Mouse (Mus musculus) hindbrain, postnatal 0 days (tissue): ENCODE measurements around the gene Arhgap25. TPM values are rescaled to one million over a fixed set of nuclear protein-coding genes. Genes with fewer than 3 reads are reported as not detected.

ENCODE experiments used
- ATAC-seq: fragments of 200-750 bp; cut with Nextera tagmentation; 2 replicates; pipeline ENCODE4 v1.8.0; 2017; ENCODE audit warnings: mild to moderate bottlenecking, moderate TSS enrichment, moderate library complexity
- DNase-seq: peaks from one replicate; pipeline ENCODE4 v3.0.0-alpha.2; 2015; ENCODE audit warnings: low spot score
- H3K27ac ChIP-seq: fragments of 300-500 bp; sonication (generic); 2 replicates; pipeline ENCODE4 v1.5.1; 2014; ENCODE audit warnings: mild to moderate bottlenecking
- H3K27me3 ChIP-seq: fragments of 300-500 bp; sonication (generic); 2 replicates; pipeline ENCODE4 v1.6.1; 2014; ENCODE audit warnings: low read length, mixed read lengths; ENCODE audit not compliant: insufficient read depth
- H3K36me3 ChIP-seq: fragments of 300-500 bp; sonication (generic); 2 replicates; pipeline ENCODE4 v1.6.1; 2014; ENCODE audit warnings: low read length, mixed read lengths; ENCODE audit not compliant: insufficient read depth
- H3K4me1 ChIP-seq: fragments of 300-500 bp; sonication (generic); 2 replicates; pipeline ENCODE4 v1.6.1; 2014; ENCODE audit warnings: antibody characterized with exemption, low read length, mixed read lengths; ENCODE audit not compliant: insufficient read depth
- H3K4me2 ChIP-seq: fragments of 300-500 bp; sonication (generic); 2 replicates; pipeline ENCODE4 v1.6.1; 2014; ENCODE audit warnings: low read depth, mild to moderate bottlenecking, low read length, moderate library complexity, mixed read lengths
- H3K4me3 ChIP-seq: fragments of 300-500 bp; sonication (generic); 2 replicates; pipeline ENCODE4 v1.5.1; 2014; ENCODE audit warnings: low read length
- H3K9ac ChIP-seq: fragments of 300-500 bp; sonication (generic); replicated peaks from 2 replicates; pipeline ENCODE4 v1.6.1; 2014; ENCODE audit warnings: mild to moderate bottlenecking, low read length, moderate library complexity, mixed read lengths
- H3K9me3 ChIP-seq: fragments of 300-500 bp; sonication (generic); 2 replicates; pipeline ENCODE4 v1.6.1; 2016; ENCODE audit warnings: low read length, mixed read lengths
- CTCF ChIP-seq: IDR thresholded peaks from 2 replicates; pipeline ENCODE4 v1.5.1; 2016; ENCODE audit warnings: antibody characterized with exemption, control low read depth, low read depth
- WGBS: fragments of 180-500 bp; shearing (Covaris S2); extraction: QIAGEN DNeasy Blood & Tissue Kit; methylation state at CpG from one replicate; pipeline ENCODE4 v1.1.7; 2014; 5-methylcytosine and 5-hydroxymethylcytosine counted together
- polyA plus RNA-seq: library from polyadenylated mRNA; unstranded; fragments of >200 nt; fragmentation: Nextera tagmentation; extraction: Ambion mirVana; gene quantifications from 2 replicates; pipeline ENCODE4 v1.2.1, GENCODE M21; 2015
- total RNA-seq: library from RNA; depleted of rRNA; stranded (reverse); fragments of >200 nt; gene quantifications from 2 replicates; pipeline ENCODE4 v1.2.3, GENCODE M21; 2014

The Arhgap25 gene
- total and polyA plus RNA-seq, 2 experiments from 2014 or later: 1.3 to 1.9 TPM

- WGBS: 87% methylated on average over 4 of the region's 4 CpGs
- no peak for TF ChIP-seq CTCF
- no peak overlapping the region for H3K4me3 ChIP-seq
- 0 out of 2 replicates have a peak, but pooled peaks cover 7% of the 10 kb centered on the region for H3K9me3 ChIP-seq
- H3K36me3 ChIP-seq: no peaks in the 10 kb centered on the region
- no peaks in the 10 kb centered on the region for H3K27me3 ChIP-seq
- ATAC-seq: no peak
- no peak overlapping the region for H3K4me2 ChIP-seq
- H3K4me1 ChIP-seq: no peaks in the 10 kb centered on the region
- no peak for DNase-seq
- H3K27ac ChIP-seq: no peak overlapping the region
- H3K9ac ChIP-seq: no peak overlapping the region
Measured at GRCm38 (mm10) chr6:87547431-87547830, 14.4 kb upstream of the Arhgap25 start.

GRCm38 (mm10) chr6:87545331-87546217 is 12.5 kb upstream of the Arhgap25 start:
- Histone ChIP-seq H3K4me2 (no peak overlapping the region), H3K9me3 (0 out of 2 replicates have a peak, but pooled peaks cover 7% of the 10 kb centered on the region), H3K9ac (no peak overlapping the region), H3K27me3 (no peaks in the 10 kb centered on the region), H3K4me3 (no peak overlapping the region), H3K36me3 (no peaks in the 10 kb centered on the region), H3K27ac (no peak overlapping the region), H3K4me1 (no peaks in the 10 kb centered on the region)
- ATAC-seq (peak; percentile 74), DNase-seq (peak; percentile 71)
- WGBS: 17% methylated on average over 1 of the region's 1 CpGs
- TF ChIP-seq CTCF: no peak

DNA sequence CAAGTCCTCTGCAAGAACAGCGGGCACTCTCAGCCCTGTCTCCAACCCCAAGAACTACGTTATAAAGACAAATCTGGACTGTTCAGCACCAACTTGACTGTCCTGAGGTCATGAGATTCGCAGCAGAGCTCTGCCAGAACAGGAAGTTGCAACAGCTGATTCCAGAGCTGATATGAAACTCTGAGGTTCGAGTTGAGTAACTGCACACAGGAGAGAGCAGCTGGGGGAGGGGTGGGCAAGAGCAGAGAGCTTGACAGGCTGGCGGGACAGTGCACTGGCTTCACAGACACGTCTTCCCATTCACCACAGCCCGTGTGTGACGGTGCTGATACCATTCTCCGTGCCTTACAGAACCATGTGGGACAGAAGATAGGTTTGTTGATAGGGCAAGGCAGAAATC is 9.0 kb upstream of the Arhgap25 start:
- 70% methylated on average over 9 of the region's 9 CpGs for WGBS
- no peaks in the 10 kb centered on the region for H3K4me1 ChIP-seq
- no peak for ATAC-seq

DNA sequence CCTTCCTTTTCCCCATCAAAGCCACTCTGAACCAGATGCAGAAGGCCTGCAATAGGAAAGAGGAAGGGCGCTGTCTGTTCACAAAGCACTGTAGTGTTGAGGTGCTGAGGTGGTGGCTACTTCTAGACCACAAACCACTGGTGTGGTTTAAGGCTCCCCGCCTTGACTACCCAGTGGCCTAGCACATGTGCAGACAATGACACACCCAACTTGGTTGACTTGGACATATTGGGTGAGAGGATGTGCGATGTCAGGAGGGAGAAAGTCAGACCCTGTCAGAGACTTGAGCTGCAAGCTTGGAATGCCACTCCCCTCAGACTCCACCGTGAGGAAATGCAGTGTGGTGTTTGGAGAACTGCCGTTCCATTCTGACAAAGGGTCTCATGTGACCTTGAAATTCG is 8.1 kb upstream of the Arhgap25 start:
- ATAC-seq (no peak), DNase-seq (no peak)
- H3K9me3 ChIP-seq: 0 out of 2 replicates have a peak, but pooled peaks cover 3% of the 10 kb centered on the region
- WGBS: 91% methylated on average over 6 of the region's 6 CpGs
- no peak overlapping the region for H3K4me3 ChIP-seq
- no peak overlapping the region for H3K4me2 ChIP-seq
- no peaks in the 10 kb centered on the region for H3K27me3 ChIP-seq
- no peak for TF ChIP-seq CTCF
- H3K36me3 ChIP-seq: no peaks in the 10 kb centered on the region
- no peak overlapping the region for H3K27ac ChIP-seq
- no peaks in the 10 kb centered on the region for H3K4me1 ChIP-seq
- H3K9ac ChIP-seq: no peak overlapping the region

More for the DNA sequence above, 9.0 kb upstream of the Arhgap25 start:
- H3K27me3 ChIP-seq: no peaks in the 10 kb centered on the region
- DNase-seq: no peak
- no peak for TF ChIP-seq CTCF
- no peak overlapping the region for H3K4me2 ChIP-seq
- no peaks in the 10 kb centered on the region for H3K36me3 ChIP-seq
- no peak overlapping the region for H3K9ac ChIP-seq
- no peak overlapping the region for H3K27ac ChIP-seq
- H3K9me3 ChIP-seq: 0 out of 2 replicates have a peak, but pooled peaks cover 7% of the 10 kb centered on the region
- no peak overlapping the region for H3K4me3 ChIP-seq

DNA sequence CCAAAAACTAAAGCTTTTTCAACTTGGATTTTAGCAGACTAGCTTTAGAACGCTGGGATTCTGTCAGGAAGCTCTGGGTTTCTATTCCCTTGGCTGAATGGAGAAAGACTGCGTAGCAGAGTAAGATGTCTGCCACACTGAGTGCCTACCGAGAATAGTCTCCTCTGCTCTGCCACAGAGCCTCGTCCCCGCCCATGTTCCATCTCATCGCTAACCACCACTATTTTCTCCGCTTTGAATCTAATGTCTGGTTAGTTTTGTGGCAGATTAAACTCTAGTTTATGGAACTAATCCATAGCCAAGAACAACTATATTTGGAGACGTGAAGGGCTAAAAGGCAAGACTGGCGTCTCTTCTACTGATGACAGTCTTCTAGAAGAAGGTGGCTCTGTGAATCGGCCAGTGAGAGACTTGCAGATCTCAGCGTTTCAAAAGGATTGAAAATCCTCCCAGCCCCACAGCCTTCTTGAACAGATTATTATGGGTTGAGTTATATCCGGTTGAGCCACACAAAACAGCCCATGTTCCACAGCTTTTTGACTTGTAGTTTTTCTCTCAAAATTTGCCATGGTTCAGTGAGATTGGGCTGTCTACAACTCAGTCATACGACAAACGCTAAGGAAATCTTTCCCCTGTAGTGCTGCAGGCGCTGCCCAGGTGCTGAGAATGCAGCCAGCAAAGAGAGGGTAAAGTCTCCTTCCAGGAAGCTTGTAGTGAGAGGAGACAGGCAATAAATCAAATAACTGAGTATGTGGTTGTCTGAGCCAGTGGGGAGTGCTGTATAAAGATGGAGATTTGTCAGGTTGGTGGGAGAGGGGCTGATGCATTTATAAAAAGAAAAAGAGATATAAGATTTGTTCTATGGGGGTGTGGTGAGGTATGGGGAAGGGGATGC is 5.6 kb upstream of the Arhgap25 start:
- ATAC-seq: no peak
- no peak for DNase-seq
- no peak overlapping the region for H3K4me2 ChIP-seq
- TF ChIP-seq CTCF: no peak
- WGBS: 75% methylated on average over 15 of the region's 15 CpGs
- no peaks in the 10 kb centered on the region for H3K4me1 ChIP-seq
- H3K27ac ChIP-seq: no peak overlapping the region
- no peak overlapping the region for H3K9ac ChIP-seq
- H3K9me3 ChIP-seq: no peaks in the 10 kb centered on the region
- H3K27me3 ChIP-seq: no peaks in the 10 kb centered on the region
- no peaks in the 10 kb centered on the region for H3K36me3 ChIP-seq
- no peak overlapping the region for H3K4me3 ChIP-seq

DNA sequence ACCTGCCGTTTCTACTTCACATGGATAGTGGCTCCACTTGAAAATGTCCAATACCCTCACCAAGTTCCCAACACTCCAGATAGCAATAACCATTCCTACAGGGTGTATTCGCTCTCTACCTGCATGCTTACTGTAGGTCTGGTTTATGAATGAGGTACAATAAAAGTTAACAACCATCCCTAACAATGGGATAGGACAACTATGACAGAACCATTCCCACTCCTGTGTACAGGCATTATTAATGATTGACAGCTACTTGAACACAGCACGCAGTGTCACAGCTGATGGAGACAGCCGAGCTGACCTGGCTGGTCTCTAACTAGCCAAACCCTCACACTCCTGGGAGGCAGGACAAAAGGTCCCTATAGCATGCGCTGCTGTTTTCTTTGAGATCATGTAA is 4.6 kb upstream of the Arhgap25 start:
- Histone ChIP-seq H3K9me3 (no peaks in the 10 kb centered on the region), H3K27ac (no peak overlapping the region), H3K4me2 (no peak overlapping the region), H3K4me1 (no peaks in the 10 kb centered on the region), H3K9ac (no peak overlapping the region), H3K4me3 (no peak overlapping the region), H3K27me3 (no peaks in the 10 kb centered on the region), H3K36me3 (no peaks in the 10 kb centered on the region)
- TF ChIP-seq CTCF: no peak
- ATAC-seq: no peak
- 75% methylated on average over 5 of the region's 5 CpGs for WGBS
- no peak for DNase-seq
